In genomic region chr5:118244606-118245443, GRCm38 (mm10) we compare ENCODE assay signal across 7 mouse cellular contexts. TPM values are rescaled to one million over a fixed set of nuclear protein-coding genes. Genes with fewer than 3 reads are reported as not detected.
DNase-seq lines count a peak whose midpoint lies in the region; ATAC-seq lines count a peak whose summit lies in the region.

TSS of gene Rnft2 (minus strand) at chr5:118245116.
TSS of gene 2410131K14Rik (plus strand) at chr5:118245227.

- ATAC-seq in intestine, embryonic 15.5 days, result peak; percentile 100

- WGBS in intestine, embryonic 15.5 days, result under 1% methylated on average over 68 of the region's 68 CpGs
- under 1% methylated on average over 66 of the region's 68 CpGs for WGBS in midbrain, embryonic 10.5 days

- intact Hi-C loops in gastrocnemius, postnatal 36 days (cut with DNase I), result loop anchor here (5.0 kb wide), 1 partner anchor 78 kb away; no protein-coding TSS in a partner anchor
- intact Hi-C loops in left cerebral cortex, postnatal 25 days (cut with DNase I), result loop anchor here (2.0 kb wide), 1 partner anchor 72 kb away; no protein-coding TSS in a partner anchor

- peak within 1 kb of the TSS; percentile 84 for H3K4me2 ChIP-seq in intestine, embryonic 15.5 days (replicated peaks)

- H3K9me3 ChIP-seq in intestine, embryonic 15.5 days, result no peaks in the 10 kb centered on the region
- H3K9me3 ChIP-seq in midbrain, embryonic 10.5 days (replicated peaks), result no peaks in the 10 kb centered on the region

- H3K4me1 ChIP-seq in intestine, embryonic 15.5 days (replicated peaks), result peaks cover 15% of the 10 kb centered on the region
- H3K4me1 ChIP-seq in midbrain, embryonic 10.5 days, result peaks cover 30% of the 10 kb centered on the region

- H3K9ac ChIP-seq in intestine, embryonic 15.5 days, result peak within 1 kb of the TSS; percentile 74

- DNase-seq in adrenal gland, adult 2 months, result peak; percentile 100
- DNase-seq in embryo, embryonic 11.5 days (ENCODE audit: low read depth, low spot score), result peak; percentile 98
- peak; percentile 98 to 99 for DNase-seq in gastrocnemius, postnatal 36 days
- DNase-seq in left cerebral cortex, postnatal 25 days (ENCODE audit: low spot score in 2 of 2), result peak; percentile 100
- DNase-seq in midbrain, embryonic 10.5 days (ENCODE audit: low spot score), result peak; percentile 100
- peak; percentile 99 for DNase-seq in right cerebral cortex, postnatal 4 days

- peaks cover 4% of the 10 kb centered on the region; the same call in 1 of the 2 replicates for H3K36me3 ChIP-seq in intestine, embryonic 15.5 days
- H3K36me3 ChIP-seq in midbrain, embryonic 10.5 days, result peaks cover 50% of the 10 kb centered on the region

- H3K27ac ChIP-seq in intestine, embryonic 15.5 days, result peak within 1 kb of the TSS; percentile 45
- peak within 1 kb of the TSS; percentile 89 for H3K27ac ChIP-seq in midbrain, embryonic 10.5 days (replicated peaks)

- peak within 1 kb of the TSS; percentile 63 for H3K4me3 ChIP-seq in intestine, embryonic 15.5 days (replicated peaks)
- H3K4me3 ChIP-seq in midbrain, embryonic 10.5 days, result peak within 1 kb of the TSS; percentile 81

- H3K27me3 ChIP-seq in intestine, embryonic 15.5 days (replicated peaks), result no peaks in the 10 kb centered on the region
- no peaks in the 10 kb centered on the region for H3K27me3 ChIP-seq in midbrain, embryonic 10.5 days (ENCODE audit: low read depth, poor library complexity, severe bottlenecking)

RNA-seq across cellular contexts. Expression of gene Rnft2, which starts in this region (rescaled TPM):
- total RNA-seq in adrenal gland, adult 2 months (2021), result 1 to 10 TPM; 3.7 to 4.2 TPM
- 9.2 TPM in 2 replicates for polyA plus RNA-seq in adrenal gland, adult 2 months (2012; rRNA removed)
- 1 to 10 TPM in 1 of 2 experiments, under 1 TPM in 1; 0.64 to 1.5 TPM for total RNA-seq in gastrocnemius, postnatal 36 days (2021)
- polyA plus RNA-seq in intestine, embryonic 15.5 days (2015; fragmentation: Nextera tagmentation; extraction: Ambion mirVana), result 2.2 and 3.2 TPM in 2 replicates
- total RNA-seq in left cerebral cortex, postnatal 25 days (2021), result 10 to 100 TPM; 91.7 to 93.5 TPM
- 5.0 and 7.2 TPM in 2 replicates for polyA plus RNA-seq in midbrain, embryonic 10.5 days (2016; fragmentation: Nextera tagmentation; extraction: Ambion mirVana)

RNA-seq across cellular contexts. Expression of gene 2410131K14Rik, which starts in this region (rescaled TPM):
- total RNA-seq in adrenal gland, adult 2 months (2021), result 1 to 10 TPM; 5.3 to 8.1 TPM
- polyA plus RNA-seq in adrenal gland, adult 2 months (2012; rRNA removed), result 5.3 and 6.2 TPM in 2 replicates
- total RNA-seq in gastrocnemius, postnatal 36 days (2021), result 1 to 10 TPM; 3.4 to 4.0 TPM
- 7.1 and 7.2 TPM in 2 replicates for polyA plus RNA-seq in intestine, embryonic 15.5 days (2015; fragmentation: Nextera tagmentation; extraction: Ambion mirVana)
- 10 to 100 TPM; 14.0 to 14.1 TPM for total RNA-seq in left cerebral cortex, postnatal 25 days (2021)
- 11.3 and 11.7 TPM in 2 replicates for polyA plus RNA-seq in midbrain, embryonic 10.5 days (2016; fragmentation: Nextera tagmentation; extraction: Ambion mirVana)

Comparison
In these comparisons a context has a peak if more than half of its experiments do, and no peak if none do; other contexts are left out.
1. Peak in every context shown above with its lines: DNase-seq, ATAC-seq, H3K4me3 ChIP-seq and H3K27ac ChIP-seq.
2. RNA of gene Rnft2 (total RNA-seq): 91.7 to 93.5 TPM in left cerebral cortex, postnatal 25 days; 3.7 to 4.2 TPM in adrenal gland, adult 2 months and 0.64 to 1.5 TPM in gastrocnemius, postnatal 36 days; every median in the first group is over 10 times any median in the second.